Mouse (Mus musculus): ENCODE results near the gene Mcu.

DNA sequence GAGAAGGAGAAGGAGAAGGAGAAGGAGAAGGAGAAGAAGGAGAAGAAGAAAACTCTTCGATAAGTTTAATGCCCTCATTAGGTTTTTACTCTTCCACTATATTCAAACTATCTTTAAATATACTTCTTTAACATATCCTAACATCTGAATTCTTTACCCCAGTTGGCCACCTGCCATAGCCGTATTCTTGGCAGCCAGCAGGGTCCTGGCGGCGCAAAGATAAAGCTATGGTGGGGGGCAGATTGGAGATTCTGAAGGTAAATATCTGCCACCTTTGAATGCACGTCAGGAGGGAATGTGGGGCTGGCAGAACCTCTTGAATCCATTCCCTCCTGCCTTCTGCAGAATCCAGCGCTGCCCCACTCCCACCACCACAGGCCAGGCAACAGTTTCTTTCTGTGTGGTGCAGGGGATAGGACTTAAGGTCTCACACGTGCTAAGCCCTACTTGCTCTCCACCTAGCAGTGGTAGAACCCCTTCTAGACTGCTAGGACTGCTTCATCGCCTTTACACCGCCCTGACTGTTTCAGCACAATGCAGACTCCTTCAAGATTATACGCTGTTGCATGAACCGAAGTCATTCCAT is 11.5 kb downstream of the Mcu start:
- TF ChIP-seq CTCF (IDR thresholded peaks at IDR 0.05; ENCODE audit: low read depth) = no peak
- TF ChIP-seq EP300 (IDR thresholded peaks at IDR 0.05; ENCODE audit: low read depth) = no peak

Data from liver, embryonic 14.5 days (tissue).